Mouse (Mus musculus): Measurements from ENCODE around the gene Rad23a. TPM values are rescaled to one million over a fixed set of nuclear protein-coding genes. Genes with fewer than 3 reads are reported as not detected.
A peak's percentile ranks its signal among the peaks of the same experiment; 100 is the strongest.

Gene Rad23a
- polyA plus RNA-seq, 1 experiment from 2014 or later = 108 TPM

GRCm38 (mm10) chr8:84856864-84857441, 16.5 kb upstream of the Rad23a start, which contains the start of gene Farsa:
Gene Farsa, plus strand, starts transcription at chr8:84856989.
- Histone ChIP-seq H3K9ac (peak within 1 kb of the TSS; percentile 97), H3K4me2 (peak within 1 kb of the TSS; percentile 77), H3K4me1 (peaks cover 13% of the 10 kb centered on the region), H3K4me3 (peak within 1 kb of the TSS; percentile 94), H3K27me3 (replicated peaks) (no peaks in the 10 kb centered on the region), H3K27ac (replicated peaks) (peak within 1 kb of the TSS; percentile 85), H3K9me3 (no peaks in the 10 kb centered on the region), H3K36me3 (peaks cover 25% of the 10 kb centered on the region)
- WGBS = under 1% methylated on average over 39 of the region's 39 CpGs
- ATAC-seq (ENCODE audit: extremely low read depth, insufficient number of reproducible peaks, low FRiP score, low TSS enrichment) = peak; percentile 75

GRCm38 (mm10) chr8:84856434-84856833, 16.0 kb upstream of the Rad23a start:
- peaks cover 20% of the 10 kb centered on the region for H3K36me3 ChIP-seq
- WGBS = 84% methylated on average over 3 of the region's 3 CpGs
- no peaks in the 10 kb centered on the region for H3K27me3 ChIP-seq (replicated peaks)
- peak overlapping the region; percentile 94; the same call in 1 of the 2 replicates for H3K4me3 ChIP-seq
- peak overlapping the region; percentile 77 for H3K4me2 ChIP-seq
- H3K9me3 ChIP-seq = no peaks in the 10 kb centered on the region
- H3K9ac ChIP-seq = no peak overlapping the region
- H3K4me1 ChIP-seq = peaks cover 13% of the 10 kb centered on the region
- no peak for ATAC-seq (ENCODE audit: extremely low read depth, insufficient number of reproducible peaks, low FRiP score, low TSS enrichment)
- no peak overlapping the region for H3K27ac ChIP-seq (replicated peaks)

- 33% methylated on average over 6 of the region's 6 CpGs for WGBS
- peak overlapping the region; percentile 91 for H3K9ac ChIP-seq
These were observed 7.4 kb upstream of the Rad23a start for GRCm38 (mm10) chr8:84847684-84848435.

GRCm38 (mm10) chr8:84846722-84847572, 6.5 kb upstream of the Rad23a start, which contains the start of gene Calr:
Gene Calr, minus strand, starts transcription at chr8:84846934.
- under 1% methylated on average over 55 of the region's 55 CpGs for WGBS
- Histone ChIP-seq H3K4me1 (peaks cover 40% of the 10 kb centered on the region), H3K9ac (peak within 1 kb of the TSS; percentile 98), H3K27me3 (replicated peaks) (no peaks in the 10 kb centered on the region), H3K4me3 (peak within 1 kb of the TSS; percentile 97), H3K36me3 (peaks cover 39% of the 10 kb centered on the region), H3K4me2 (peak within 1 kb of the TSS; percentile 92), H3K9me3 (no peaks in the 10 kb centered on the region), H3K27ac (replicated peaks) (peak within 1 kb of the TSS; percentile 92)
- ATAC-seq (ENCODE audit: extremely low read depth, insufficient number of reproducible peaks, low FRiP score, low TSS enrichment) = peak; percentile 100

More at GRCm38 (mm10) chr8:84847684-84848435, 7.4 kb upstream of the Rad23a start:
- H3K27ac ChIP-seq (replicated peaks) = peak overlapping the region; percentile 92
- H3K27me3 ChIP-seq (replicated peaks) = no peaks in the 10 kb centered on the region
- H3K4me2 ChIP-seq = peak overlapping the region; percentile 87
- no peak for ATAC-seq (ENCODE audit: extremely low read depth, insufficient number of reproducible peaks, low FRiP score, low TSS enrichment)
- peaks cover 37% of the 10 kb centered on the region for H3K4me1 ChIP-seq
- H3K9me3 ChIP-seq = no peaks in the 10 kb centered on the region
- peak overlapping the region; percentile 97 for H3K4me3 ChIP-seq
- H3K36me3 ChIP-seq = peaks cover 30% of the 10 kb centered on the region

- under 1% methylated on average over 30 of the region's 30 CpGs for WGBS
- Histone ChIP-seq H3K4me2 (peak overlapping the region; percentile 92), H3K9me3 (no peaks in the 10 kb centered on the region), H3K27ac (replicated peaks) (peak overlapping the region; percentile 84), H3K36me3 (peaks cover 46% of the 10 kb centered on the region), H3K4me1 (peaks cover 48% of the 10 kb centered on the region), H3K4me3 (peak overlapping the region; percentile 97), H3K9ac (peak overlapping the region; percentile 98), H3K27me3 (replicated peaks) (no peaks in the 10 kb centered on the region)
- ATAC-seq (ENCODE audit: extremely low read depth, insufficient number of reproducible peaks, low FRiP score, low TSS enrichment) = peak; percentile 5; the same call in 1 of the 2 replicates
These were observed 5.7 kb upstream of the Rad23a start for GRCm38 (mm10) chr8:84846094-84846721.

GRCm38 (mm10) chr8:84845355-84846093, 5.1 kb upstream of the Rad23a start:
- peak overlapping the region; percentile 84 for H3K27ac ChIP-seq (replicated peaks)
- no peaks in the 10 kb centered on the region for H3K9me3 ChIP-seq
- H3K9ac ChIP-seq = peak overlapping the region; percentile 98
- H3K36me3 ChIP-seq = peaks cover 48% of the 10 kb centered on the region
- peaks cover 48% of the 10 kb centered on the region for H3K4me1 ChIP-seq
- H3K4me3 ChIP-seq = peak overlapping the region; percentile 97
- WGBS = 11% methylated on average over 12 of the region's 12 CpGs
- H3K27me3 ChIP-seq (replicated peaks) = no peaks in the 10 kb centered on the region
- H3K4me2 ChIP-seq = peak overlapping the region; percentile 92
- ATAC-seq (ENCODE audit: extremely low read depth, insufficient number of reproducible peaks, low FRiP score, low TSS enrichment) = no peak

- Histone ChIP-seq H3K9ac (peak overlapping the region; percentile 98), H3K9me3 (no peaks in the 10 kb centered on the region), H3K27me3 (replicated peaks) (no peaks in the 10 kb centered on the region), H3K4me2 (peak overlapping the region; percentile 92), H3K4me1 (peaks cover 51% of the 10 kb centered on the region), H3K36me3 (peaks cover 48% of the 10 kb centered on the region), H3K27ac (replicated peaks) (no peak overlapping the region), H3K4me3 (peak overlapping the region; percentile 97)
- ATAC-seq (ENCODE audit: extremely low read depth, insufficient number of reproducible peaks, low FRiP score, low TSS enrichment) = no peak
- 78% methylated on average over 9 of the region's 9 CpGs for WGBS
These were observed 4.1 kb upstream of the Rad23a start for GRCm38 (mm10) chr8:84844397-84845070.

GRCm38 (mm10) chr8:84841514-84841913, 1.0 kb upstream of the Rad23a start:
- Histone ChIP-seq H3K9me3 (no peaks in the 10 kb centered on the region), H3K36me3 (peaks cover 77% of the 10 kb centered on the region), H3K27me3 (replicated peaks) (no peaks in the 10 kb centered on the region), H3K4me1 (peaks cover 59% of the 10 kb centered on the region), H3K4me2 (no peak overlapping the region), H3K4me3 (no peak overlapping the region), H3K27ac (replicated peaks) (peak overlapping the region; percentile 92), H3K9ac (no peak overlapping the region)
- no peak for ATAC-seq (ENCODE audit: extremely low read depth, insufficient number of reproducible peaks, low FRiP score, low TSS enrichment)
- WGBS = 64% methylated on average over 1 of the region's 1 CpGs

GRCm38 (mm10) chr8:84839875-84840247, 604 bp downstream of the Rad23a start:
- 1% methylated on average over 7 of the region's 7 CpGs for WGBS
- no peak for ATAC-seq (ENCODE audit: extremely low read depth, insufficient number of reproducible peaks, low FRiP score, low TSS enrichment)
- no peaks in the 10 kb centered on the region for H3K27me3 ChIP-seq (replicated peaks)
- peak overlapping the region; percentile 79 for H3K4me2 ChIP-seq
- peak overlapping the region; percentile 92 for H3K27ac ChIP-seq (replicated peaks)
- peak overlapping the region; percentile 87 for H3K4me3 ChIP-seq
- H3K36me3 ChIP-seq = peaks cover 83% of the 10 kb centered on the region
- peak overlapping the region; percentile 96 for H3K9ac ChIP-seq
- H3K4me1 ChIP-seq = peaks cover 66% of the 10 kb centered on the region
- H3K9me3 ChIP-seq = no peaks in the 10 kb centered on the region

GRCm38 (mm10) chr8:84839411-84839810, 1.1 kb downstream of the Rad23a start:
- H3K27ac ChIP-seq (replicated peaks) = peak overlapping the region; percentile 92; the same call in 1 of the 2 replicates
- 84% methylated on average over 2 of the region's 2 CpGs for WGBS
- no peaks in the 10 kb centered on the region for H3K27me3 ChIP-seq (replicated peaks)

More at GRCm38 (mm10) chr8:84839411-84839810, 1.1 kb downstream of the Rad23a start:
- Histone ChIP-seq H3K4me3 (peak overlapping the region; percentile 87), H3K4me2 (peak overlapping the region; percentile 79), H3K36me3 (peaks cover 83% of the 10 kb centered on the region), H3K9ac (peak overlapping the region; percentile 96), H3K4me1 (peaks cover 66% of the 10 kb centered on the region), H3K9me3 (no peaks in the 10 kb centered on the region)
- ATAC-seq (ENCODE audit: extremely low read depth, insufficient number of reproducible peaks, low FRiP score, low TSS enrichment) = no peak
